Mouse (Mus musculus) c-Kit-negative CD71-positive TER-119-positive erythroid progenitor cells, embryonic 14.5 days (primary cell): ENCODE data around the gene D630003M21Rik.
A peak's percentile ranks its signal among the peaks of the same experiment; 100 is the strongest.

Experiments used
- DNase-seq: peaks from one replicate; pipeline ENCODE4 v3.0.0-alpha.2; 2013; ENCODE audit warnings: low read depth, low spot score

The D630003M21Rik gene

DNA sequence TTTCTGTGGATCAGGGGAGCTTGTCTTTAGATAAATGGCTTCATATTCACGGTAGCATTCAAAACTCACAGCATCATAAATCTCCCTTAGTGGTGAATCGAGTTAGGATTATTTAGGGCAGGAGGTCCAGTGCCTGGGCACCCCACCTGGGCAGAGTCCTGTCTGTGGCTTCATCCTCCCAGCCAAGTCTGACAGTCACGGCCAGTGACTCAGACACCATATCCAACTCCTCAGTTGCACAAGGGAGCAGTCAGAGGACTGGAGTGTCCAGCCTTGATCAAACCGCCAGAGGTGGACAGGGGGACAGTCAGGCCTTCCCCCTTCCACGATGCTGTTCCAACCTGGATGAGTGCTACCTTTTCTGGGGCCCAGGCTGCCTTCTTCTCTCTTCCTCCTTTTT lies 31.1 kb downstream of the D630003M21Rik start:
- no peak for DNase-seq

DNA sequence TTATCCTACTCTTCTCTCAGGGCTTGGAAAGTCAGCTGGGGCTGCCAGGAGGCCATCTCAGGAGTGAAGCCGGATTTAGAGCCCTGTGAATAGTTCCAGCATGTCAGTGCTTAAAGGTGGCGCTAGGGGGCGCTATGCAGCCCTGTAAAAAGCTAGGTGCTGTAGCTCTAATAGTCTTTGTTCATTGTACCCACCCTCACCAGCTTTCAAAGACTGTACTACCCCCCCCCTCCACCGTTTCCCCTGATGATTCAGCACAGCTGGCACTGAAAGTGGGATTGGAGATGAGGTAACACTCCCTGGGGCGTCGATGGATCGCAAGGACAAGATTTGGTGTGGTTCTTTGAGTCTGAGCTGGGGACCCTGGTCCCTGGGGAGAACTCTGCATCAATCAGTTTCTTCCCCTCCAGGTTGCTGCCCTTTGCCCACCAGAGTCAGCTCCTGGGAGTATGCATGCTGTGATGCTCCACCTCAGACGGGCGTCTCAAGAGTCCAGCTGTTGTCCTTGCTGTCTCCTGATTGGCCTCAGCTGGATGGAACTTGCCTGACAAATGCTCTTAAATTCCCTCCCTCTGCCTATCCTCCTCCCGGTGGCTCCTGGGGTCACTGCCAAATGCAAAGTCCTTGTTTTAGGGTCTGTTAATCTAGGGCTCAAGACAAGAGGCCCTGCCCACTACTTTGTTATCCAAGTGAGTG lies 33.9 kb downstream of the D630003M21Rik start:
- peak; percentile 37 for DNase-seq

DNA sequence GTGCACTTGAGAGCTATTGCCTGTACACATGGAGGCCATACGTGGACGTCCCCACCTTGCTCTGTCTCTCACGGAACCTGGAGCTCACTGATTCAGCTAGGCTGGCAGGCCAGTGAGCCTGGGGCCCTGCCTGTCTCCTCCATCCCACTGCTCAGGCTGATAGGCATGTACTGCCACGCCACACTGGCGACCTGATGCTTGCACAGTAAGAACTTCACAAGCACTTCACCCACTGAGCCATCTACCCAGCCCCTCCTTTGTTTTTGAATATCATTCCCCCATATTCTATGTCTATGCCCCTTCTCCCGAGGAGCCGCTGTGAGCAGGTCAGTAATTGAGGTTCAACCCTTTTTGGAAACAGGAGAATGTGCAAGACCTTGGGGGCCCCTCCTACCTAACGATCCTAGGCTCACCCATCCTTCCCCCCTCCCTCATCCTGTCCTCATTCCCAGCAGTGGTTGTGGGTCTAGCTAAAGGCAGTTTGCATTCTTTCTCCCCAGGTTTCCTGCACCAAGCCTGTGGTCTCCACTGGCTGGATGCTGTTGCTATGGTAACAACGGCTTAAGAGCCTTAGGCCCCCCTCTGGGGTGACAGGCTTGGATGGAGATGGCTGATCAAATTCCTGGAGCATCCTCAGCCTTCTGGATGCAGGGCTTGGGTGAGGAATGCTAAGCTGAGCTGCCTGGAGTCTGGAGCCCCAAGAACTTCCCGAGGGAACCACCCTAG lies 35.2 kb downstream of the D630003M21Rik start:
- DNase-seq, result no peak

DNA sequence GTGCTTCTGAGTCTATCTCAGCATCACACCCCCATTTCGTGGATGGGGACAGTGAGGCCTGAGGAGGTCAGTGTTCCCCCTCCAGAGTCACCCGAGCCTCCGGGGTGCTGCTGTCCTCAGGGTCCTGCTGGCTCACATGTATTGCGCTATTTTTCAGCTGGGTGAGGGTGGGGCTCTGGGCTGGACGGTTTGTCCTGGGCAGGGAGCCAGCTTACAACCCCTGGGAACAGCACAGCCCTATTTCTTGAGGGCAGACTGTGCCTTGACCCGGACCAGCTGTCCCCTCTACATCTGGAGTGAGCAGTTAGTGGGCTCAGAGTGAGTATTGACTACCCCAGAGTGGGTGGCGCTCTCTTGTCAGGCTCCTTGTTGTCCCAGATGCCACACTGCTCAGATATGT lies 37.9 kb downstream of the D630003M21Rik start:
- no peak for DNase-seq

DNA sequence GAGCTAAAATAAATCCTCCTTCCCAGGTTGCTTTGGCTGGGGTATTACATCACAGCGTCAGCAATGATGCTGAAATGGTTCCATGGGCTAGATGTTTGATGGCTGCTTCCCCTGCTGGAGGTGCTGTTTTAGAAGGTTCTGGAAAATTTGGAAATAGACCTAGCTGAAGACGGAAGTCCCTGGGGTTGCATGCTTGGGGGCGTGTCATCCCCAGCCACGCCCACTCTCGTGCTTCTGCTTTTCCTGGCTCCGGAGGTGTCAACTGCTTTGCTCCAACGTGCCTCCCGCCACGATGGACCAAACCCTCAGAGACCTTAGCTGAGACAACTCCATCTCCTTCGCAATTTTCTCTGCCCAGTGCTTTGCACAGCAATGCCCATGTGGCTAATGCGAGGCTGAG lies 39.6 kb downstream of the D630003M21Rik start:
- DNase-seq, result no peak

DNA sequence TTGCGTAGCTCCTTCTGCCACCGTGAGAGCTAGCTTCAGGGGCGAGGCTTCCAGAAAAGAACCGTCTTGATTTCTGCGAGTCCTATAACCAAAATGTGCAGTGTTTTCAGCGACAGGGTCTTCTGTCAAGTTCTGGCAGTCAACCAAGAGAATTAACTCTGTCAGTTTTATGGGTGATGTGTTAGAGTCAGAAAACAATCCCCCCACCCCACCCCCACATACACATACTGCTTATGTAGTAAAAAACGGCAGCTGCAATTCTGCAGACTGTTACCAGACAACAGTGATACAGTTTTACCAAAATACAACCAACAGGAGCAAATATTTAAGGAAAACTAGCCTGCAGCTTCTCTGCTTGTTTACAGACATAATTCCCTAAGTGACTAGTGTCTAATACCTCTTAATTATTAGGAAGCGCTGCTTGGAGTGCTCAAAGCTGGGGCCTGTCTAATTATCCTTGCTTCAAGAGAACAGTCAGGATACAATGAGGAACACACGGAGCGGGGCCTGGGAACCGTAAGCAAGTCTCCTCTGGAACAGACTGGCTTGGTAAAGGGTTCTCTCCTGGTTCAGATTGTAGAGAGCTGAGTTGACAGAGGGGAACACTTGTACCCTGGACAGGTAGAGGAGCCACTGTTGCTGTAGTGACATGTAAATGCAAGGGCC lies 42.7 kb downstream of the D630003M21Rik start:
- DNase-seq, result no peak

DNA sequence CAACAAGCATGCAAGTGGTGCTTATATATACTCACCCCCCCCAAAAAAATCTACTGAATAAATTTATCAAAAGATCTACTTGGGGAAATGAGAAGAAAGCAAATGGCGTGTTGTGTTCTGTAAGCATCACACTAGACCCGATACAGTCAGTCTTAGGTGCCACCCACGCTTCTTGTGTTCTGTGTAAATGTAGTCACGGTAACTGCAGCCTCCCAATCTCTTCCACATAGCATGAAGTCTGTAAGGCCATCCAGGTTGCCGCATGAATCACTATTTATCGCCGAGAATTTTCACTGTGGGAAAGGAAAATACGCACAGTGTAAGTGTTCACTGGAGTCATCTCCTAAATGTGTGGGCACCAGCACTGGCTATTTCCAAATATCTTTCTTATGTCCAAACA lies 45.8 kb downstream of the D630003M21Rik start:
- DNase-seq, result no peak

DNA sequence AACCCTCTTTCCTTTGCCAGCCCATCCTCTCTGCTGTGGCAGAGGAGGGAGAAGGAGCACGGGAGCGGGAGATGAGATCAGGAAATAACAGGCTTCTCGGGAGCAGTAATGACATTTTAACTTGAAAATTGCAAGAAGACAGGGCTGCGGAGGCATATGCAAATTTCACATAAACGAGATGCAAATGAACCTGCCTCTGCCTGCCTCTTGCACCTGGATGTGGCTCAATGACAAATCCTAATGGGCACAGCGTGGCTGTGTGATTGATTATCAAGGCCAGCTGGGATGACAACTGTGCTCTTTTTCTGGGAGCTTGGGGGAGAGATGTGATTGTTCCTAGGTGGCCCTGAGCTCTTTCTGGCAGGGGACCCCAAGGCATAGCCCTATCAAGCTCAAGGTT lies 47.1 kb downstream of the D630003M21Rik start:
- DNase-seq, result no peak

DNA sequence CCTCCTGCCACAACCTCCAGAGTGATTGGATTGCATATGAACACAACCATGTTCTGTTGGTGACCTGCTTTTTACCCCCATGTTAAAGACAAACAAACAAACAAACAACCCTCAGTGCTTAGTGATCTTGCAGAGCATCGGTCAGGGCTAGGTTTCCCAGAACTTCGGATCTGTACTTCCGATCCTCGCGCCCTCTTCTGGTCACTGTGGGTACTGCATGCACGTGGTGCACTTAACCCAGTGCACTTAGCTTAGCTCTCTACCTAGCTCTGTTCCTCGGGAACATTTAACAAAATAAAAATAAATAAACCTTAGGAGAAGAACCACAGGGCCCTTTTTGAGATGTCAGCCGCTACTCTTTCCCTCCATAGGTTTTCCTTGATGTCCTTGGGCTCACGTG lies 48.2 kb downstream of the D630003M21Rik start:
- DNase-seq, result peak; percentile 46

DNA sequence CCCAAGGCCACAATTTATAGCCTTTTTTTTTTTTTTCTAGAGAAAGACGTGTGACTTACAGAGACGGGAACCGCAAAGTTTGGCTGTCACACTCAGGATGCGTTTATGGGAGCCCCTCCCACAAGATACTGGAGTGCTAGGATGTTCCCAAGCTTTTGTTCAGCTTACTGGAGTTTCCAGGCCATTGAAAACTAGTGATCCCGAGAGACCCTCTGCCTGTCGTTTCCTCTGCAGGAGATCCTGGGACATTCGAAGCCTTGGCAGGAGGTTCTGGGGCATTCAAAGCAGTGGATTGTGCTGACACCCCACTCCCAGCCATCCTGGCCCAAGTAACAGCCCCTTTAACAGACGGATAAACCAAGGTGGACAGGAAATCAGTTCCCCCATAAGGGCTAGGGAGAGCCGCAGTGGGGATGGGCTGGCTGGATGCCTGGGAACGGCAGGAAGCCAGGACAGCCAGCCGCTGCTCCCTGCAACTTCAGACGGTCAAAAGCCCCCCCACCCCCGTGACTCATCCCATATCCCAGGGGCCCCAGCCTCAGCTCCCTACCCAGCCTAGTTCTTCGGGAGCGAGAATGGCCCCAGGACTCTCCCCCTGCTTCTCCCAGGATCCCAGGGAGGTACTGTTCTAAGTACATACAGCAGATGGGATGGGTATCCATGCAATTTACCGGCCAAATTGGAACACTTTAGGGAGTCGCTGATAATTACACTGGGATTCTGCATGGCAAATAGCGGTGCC lies 49.5 kb downstream of the D630003M21Rik start:
- DNase-seq, result no peak

DNA sequence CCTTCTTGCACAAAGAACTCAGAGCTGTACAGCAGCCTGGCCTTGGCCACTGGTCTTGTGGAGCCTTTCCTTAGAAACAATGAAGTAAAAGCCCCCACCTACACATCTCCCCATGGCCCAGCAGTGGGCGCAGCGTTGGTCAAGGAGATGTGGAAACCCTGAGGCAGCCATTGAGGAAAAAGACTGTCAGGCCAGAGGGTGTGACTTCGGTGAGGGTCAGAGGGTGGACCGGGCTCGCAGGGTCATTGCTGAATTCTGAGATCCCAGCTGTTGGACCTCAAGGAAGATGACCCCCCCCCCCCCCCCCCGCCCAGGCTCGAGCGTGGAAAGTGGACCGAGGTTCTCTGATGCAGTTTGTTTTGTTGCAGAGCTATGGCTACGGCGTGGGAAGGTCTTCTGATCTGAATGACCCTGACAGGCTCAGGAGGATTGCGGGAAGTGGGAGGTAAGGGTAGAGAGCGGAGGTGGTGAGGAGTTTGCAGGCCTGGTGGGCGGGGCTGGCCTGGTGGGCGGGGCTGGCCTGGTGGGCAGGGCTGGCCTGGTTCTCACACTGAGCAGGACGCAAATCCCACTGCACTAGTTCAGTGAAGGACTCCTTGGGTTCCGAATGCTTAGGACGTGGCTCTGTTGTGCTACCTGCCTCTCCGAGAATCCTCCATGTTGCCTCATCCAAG lies 50.2 kb downstream of the D630003M21Rik start:
- peak; percentile 16 for DNase-seq

DNA sequence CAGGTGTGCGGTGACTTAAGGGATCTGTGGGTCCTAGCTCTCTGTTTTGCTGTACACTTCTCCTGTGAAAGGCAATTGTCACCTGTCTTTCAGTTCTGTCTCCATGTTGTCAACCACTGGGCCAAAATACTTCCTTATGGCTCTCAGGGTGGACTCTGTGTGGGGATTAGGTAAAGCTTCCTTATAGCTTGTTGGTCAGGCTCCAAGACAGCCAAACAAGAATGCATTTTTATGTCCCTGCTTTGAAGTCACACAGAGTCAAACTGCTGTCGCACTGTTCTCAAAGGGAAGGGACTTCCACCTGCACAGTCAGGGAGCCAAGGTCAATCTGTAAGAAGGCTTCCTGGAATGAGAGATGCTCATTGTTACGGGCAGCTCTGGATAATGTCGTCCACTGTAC lies 50.9 kb downstream of the D630003M21Rik start:
- no peak for DNase-seq

DNA sequence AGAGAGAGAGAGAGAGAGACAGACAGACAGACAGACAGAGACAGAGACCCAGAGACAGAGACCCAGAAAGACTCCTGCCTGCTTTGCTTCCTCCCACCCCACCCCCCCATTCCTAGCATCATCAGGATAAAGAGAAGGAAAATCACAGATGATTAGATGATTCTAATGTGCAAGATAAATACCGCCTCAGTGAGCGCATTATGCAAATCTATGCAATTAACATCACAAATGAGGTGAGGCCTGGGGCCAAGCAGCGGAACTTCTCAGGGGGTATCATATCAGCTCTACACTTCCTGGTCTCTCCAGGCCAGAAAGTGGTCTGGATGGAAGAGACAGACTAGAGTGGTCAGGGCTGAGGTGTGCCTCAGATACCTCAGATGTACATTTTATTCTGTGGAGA lies 51.4 kb downstream of the D630003M21Rik start:
- no peak for DNase-seq

DNA sequence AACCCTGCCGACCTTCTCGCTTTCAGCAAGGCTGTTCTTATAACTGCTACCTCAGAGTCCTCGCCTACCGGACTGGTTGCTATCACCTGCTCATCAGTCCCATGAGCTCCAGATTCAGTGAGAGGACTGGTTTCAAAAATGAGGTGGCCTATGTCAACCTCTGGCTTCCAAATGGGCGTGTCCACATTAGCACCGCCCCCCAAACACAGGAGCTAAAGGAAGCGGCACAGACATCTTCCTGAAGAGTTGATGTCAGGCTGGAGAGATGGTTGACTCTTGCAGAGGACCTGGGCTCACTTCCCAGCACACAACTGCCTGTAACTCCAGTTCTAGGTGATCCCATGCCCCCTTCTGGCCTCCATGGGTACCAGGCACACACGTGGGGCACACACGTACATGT lies 52.3 kb downstream of the D630003M21Rik start:
- no peak for DNase-seq

DNA sequence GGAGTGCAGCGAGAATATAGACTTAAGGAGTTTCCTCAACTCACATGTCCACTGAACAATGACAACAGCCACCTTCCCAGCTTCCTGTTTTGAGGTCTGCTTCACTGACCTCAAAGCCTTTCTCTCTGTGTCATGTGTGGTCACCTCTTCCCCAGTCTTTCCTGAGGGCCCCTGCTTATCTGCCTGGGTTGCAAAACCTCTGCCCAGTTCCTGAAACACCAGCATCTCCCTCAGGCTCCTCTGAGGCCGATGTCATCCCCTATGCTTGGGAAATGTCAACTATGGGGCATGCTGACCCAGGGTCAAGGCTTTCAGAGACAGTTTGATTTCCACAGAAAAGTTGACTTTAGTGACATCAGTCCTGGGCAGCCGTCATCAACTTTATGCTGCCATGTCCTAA lies 53.6 kb downstream of the D630003M21Rik start:
- no peak for DNase-seq

DNA sequence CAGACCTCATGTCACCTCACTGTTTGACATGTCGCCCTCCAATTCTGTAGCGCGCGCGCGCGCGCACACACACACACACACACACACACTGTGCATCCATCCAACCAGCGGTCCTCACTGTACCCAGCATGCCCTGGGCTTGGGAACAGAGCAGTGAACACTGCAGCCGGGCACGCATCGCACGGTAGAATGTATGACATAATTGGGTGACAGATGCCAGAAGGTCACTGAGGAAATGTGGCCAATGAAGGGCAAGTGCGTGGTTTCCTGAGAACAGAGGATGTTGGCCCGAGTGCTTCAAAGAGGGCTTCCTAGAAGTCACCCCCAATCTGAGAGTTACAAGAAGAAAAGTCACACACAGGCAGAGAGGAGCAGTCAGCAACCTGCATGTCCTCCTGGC lies 54.1 kb downstream of the D630003M21Rik start:
- no peak for DNase-seq

DNA sequence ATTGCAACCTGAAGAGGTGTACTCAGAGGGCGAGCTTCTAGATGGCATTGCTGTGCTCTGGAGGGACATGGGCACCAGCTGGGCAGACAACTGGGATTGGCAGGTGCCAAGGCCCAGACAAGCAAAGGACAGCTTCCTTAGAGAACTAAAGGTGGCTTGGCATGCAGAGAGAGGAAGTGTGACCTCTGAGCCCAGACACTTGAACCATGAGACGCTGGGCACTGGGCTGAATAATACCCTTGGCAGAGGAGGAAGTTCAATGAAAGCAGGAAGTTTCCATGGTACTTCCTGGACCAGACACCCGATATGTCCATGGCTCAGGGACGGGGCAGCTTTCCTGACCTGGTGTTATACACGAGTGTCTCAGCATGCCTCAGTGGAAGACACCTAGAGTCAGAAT lies 54.6 kb downstream of the D630003M21Rik start:
- DNase-seq, result no peak

DNA sequence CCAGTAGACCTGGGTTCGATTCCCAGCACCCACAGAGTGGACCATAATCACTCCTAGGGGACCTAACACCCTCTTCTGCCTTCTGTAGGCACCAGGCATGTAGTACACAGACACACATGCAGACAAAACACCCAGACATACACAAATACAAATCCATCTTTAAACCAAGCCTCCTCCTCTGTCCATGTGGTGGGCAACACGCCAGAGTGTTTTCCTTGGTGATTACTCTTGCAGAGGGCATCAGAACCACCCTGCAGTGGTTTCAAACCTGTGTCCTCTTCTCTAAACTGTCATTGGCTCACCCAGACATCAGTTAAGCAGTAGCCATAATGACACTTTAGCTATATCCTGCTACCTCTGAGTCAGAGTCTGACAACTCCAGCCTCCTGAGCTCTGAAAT lies 58.6 kb downstream of the D630003M21Rik start:
- no peak for DNase-seq

DNA sequence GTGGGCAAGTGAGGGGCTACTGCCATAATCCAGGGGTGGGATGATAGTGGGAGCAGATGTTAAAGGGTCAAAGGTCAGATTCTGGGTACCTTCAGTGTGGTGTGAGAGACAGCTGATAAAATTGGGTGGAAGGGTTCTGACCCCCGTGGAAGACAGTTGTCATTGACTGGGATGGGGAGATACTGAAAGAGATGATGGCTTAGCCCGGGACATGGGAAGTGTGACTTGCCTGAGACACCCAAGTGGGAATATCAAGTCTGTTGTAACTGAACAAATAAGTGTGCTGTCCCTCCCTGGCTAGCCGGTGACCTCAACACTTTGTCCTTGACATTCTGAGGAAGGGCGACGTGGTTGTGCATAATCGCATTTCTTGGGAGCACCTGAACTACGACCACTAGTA lies 59.3 kb downstream of the D630003M21Rik start:
- no peak for DNase-seq

DNA sequence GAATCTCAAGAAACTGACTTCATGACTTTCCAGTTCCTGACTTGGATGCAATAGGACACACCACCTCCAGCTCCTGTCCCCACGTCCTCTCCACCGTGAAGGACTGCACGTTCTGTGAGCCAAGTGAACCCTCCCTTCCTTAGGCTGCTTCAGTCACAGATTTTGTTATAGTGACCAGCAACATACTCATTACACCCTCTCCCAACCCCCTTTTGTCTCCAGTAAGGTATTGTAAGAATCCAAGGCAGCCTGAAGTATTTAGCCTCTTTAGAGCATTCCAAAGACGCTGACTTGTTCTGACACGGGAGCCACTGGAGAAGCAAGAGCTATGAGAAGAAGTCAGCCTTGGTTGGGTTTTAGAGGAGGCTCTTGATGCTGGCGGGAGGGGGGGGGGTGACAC lies 59.7 kb downstream of the D630003M21Rik start:
- no peak for DNase-seq

DNA sequence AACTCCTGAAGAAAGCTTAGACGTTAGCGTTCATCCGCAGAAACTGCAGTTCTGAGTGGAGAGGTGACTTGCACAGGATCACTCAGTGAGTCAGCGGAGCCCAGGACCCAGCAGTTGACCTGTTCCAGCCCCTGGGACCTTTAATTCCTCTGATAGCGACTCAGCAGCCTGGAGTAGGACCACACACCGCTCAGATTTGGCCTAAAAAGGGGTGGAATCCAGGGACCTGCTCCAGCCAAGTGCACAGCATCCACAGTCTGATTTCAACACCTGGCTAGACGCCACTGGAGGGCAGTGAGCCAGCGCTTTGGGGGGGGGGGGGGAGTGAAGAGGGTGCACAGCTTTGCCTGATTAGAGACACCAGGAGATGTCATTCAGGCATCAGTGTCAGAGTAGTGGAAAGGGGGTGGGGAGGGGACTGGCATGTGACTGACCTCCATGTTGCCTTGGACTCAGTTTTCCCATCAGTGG lies 60.2 kb downstream of the D630003M21Rik start:
- no peak for DNase-seq
